Mouse (Mus musculus) forebrain, embryonic 15.5 days (tissue): ENCODE results near the gene Mkrn2os. TPM values are rescaled to one million over a fixed set of nuclear protein-coding genes. Genes with fewer than 3 reads are reported as not detected.

Experiments
- ATAC-seq: fragments of 200-750 bp; cut with Nextera tagmentation; replicated peaks from 2 replicates; pipeline ENCODE4 v1.8.0; 2017; ENCODE audit warnings: mild to moderate bottlenecking, moderate TSS enrichment, moderate library complexity
- H3K27ac ChIP-seq: fragments of 300-500 bp; sonication (generic); replicated peaks from 2 replicates; pipeline ENCODE4 v1.5.1; 2015; ENCODE audit warnings: mild to moderate bottlenecking, inconsistent platforms
- H3K27me3 ChIP-seq: fragments of 300-500 bp; sonication (generic); 2 replicates; pipeline ENCODE4 v1.6.1; 2015; ENCODE audit warnings: inconsistent platforms
- H3K36me3 ChIP-seq: fragments of 300-500 bp; sonication (generic); 2 replicates; pipeline ENCODE4 v1.6.1; 2015; ENCODE audit warnings: mild to moderate bottlenecking, inconsistent platforms
- H3K4me1 ChIP-seq: fragments of 300-500 bp; sonication (generic); 2 replicates; pipeline ENCODE4 v1.6.1; 2015; ENCODE audit warnings: inconsistent platforms
- H3K4me2 ChIP-seq: fragments of 300-500 bp; sonication (generic); replicated peaks from 2 replicates; pipeline ENCODE4 v1.6.1; 2015; ENCODE audit warnings: mild to moderate bottlenecking, inconsistent platforms
- H3K4me3 ChIP-seq: fragments of 300-500 bp; sonication (generic); 2 replicates; pipeline ENCODE4 v1.5.1; 2015; ENCODE audit warnings: mild to moderate bottlenecking, inconsistent platforms
- H3K9ac ChIP-seq: fragments of 300-500 bp; sonication (generic); replicated peaks from 2 replicates; pipeline ENCODE4 v1.6.1; 2015; ENCODE audit warnings: mild to moderate bottlenecking, inconsistent platforms
- H3K9me3 ChIP-seq: fragments of 300-500 bp; sonication (generic); 2 replicates; pipeline ENCODE4 v1.6.1; 2016; ENCODE audit warnings: inconsistent platforms
- WGBS: fragments of 180-500 bp; shearing (Covaris S2); methylation state at CpG from one replicate; pipeline ENCODE4 v1.1.7; 2015; ENCODE audit warnings: mixed read lengths; 5-methylcytosine and 5-hydroxymethylcytosine counted together
- polyA plus RNA-seq: library from polyadenylated mRNA; unstranded; fragments of >200 nt; fragmentation: Nextera tagmentation; extraction: Ambion mirVana; gene quantifications from 2 replicates; pipeline ENCODE4 v1.2.1, GENCODE M21; 2015

Mkrn2os gene
- polyA plus RNA-seq, 1 experiment from 2014 or later = 0.39 TPM

- H3K4me3 ChIP-seq = peak overlapping the region; percentile 35
- no peaks in the 10 kb centered on the region for H3K9me3 ChIP-seq
- peaks cover 4% of the 10 kb centered on the region for H3K4me1 ChIP-seq
- H3K27me3 ChIP-seq = no peaks in the 10 kb centered on the region
- H3K27ac ChIP-seq = no peak overlapping the region
- ATAC-seq = peak; percentile 90
- H3K9ac ChIP-seq = peak overlapping the region; percentile 55
- H3K4me2 ChIP-seq = peak overlapping the region; percentile 68
- WGBS = 18% methylated on average over 26 of the region's 26 CpGs
- H3K36me3 ChIP-seq = no peaks in the 10 kb centered on the region
These were observed 53.5 kb downstream of the Mkrn2os start for GRCm38 (mm10) chr6:115538645-115539429.

GRCm38 (mm10) chr6:115536169-115536568 is 56.2 kb downstream of the Mkrn2os start:
- no peak overlapping the region for H3K27ac ChIP-seq
- WGBS = 52% methylated on average over 4 of the region's 4 CpGs
- no peaks in the 10 kb centered on the region for H3K36me3 ChIP-seq
- no peaks in the 10 kb centered on the region for H3K9me3 ChIP-seq
- no peak overlapping the region for H3K4me2 ChIP-seq
- ATAC-seq = no peak
- H3K4me3 ChIP-seq = no peak overlapping the region
- peaks cover 3% of the 10 kb centered on the region for H3K4me1 ChIP-seq
- H3K9ac ChIP-seq = no peak overlapping the region
- H3K27me3 ChIP-seq = no peaks in the 10 kb centered on the region

- H3K9me3 ChIP-seq = no peaks in the 10 kb centered on the region
- no peak overlapping the region for H3K4me2 ChIP-seq
- peaks cover 3% of the 10 kb centered on the region for H3K4me1 ChIP-seq
- ATAC-seq = no peak
- H3K27me3 ChIP-seq = no peaks in the 10 kb centered on the region
- H3K27ac ChIP-seq = no peak overlapping the region
- no peak overlapping the region for H3K4me3 ChIP-seq
- WGBS = 51% methylated on average over 7 of the region's 7 CpGs
- H3K9ac ChIP-seq = no peak overlapping the region
- no peaks in the 10 kb centered on the region for H3K36me3 ChIP-seq
These were observed 57.8 kb downstream of the Mkrn2os start for GRCm38 (mm10) chr6:115534617-115535016.

Other genes starting within 250 kb of the Mkrn2os start
- 0.20 TPM in 1 of 2 replicates, not detected in the other for gene Pparg, start 231.6 kb downstream of the Mkrn2os start, polyA plus RNA-seq
- gene Tsen2, start 47.9 kb downstream of the Mkrn2os start, polyA plus RNA-seq = 39.8 and 43.4 TPM in 2 replicates
- gene Mkrn2, start 9.3 kb upstream of the Mkrn2os start, polyA plus RNA-seq = 41.8 and 44.7 TPM in 2 replicates
- 155 and 161 TPM in 2 replicates for gene Raf1, start 84.1 kb upstream of the Mkrn2os start, polyA plus RNA-seq
- gene Tmem40, start 169.8 kb upstream of the Mkrn2os start, polyA plus RNA-seq = 0.40 and 0.75 TPM in 2 replicates
- gene Cand2, start 182.0 kb upstream of the Mkrn2os start, polyA plus RNA-seq = 17.1 and 19.5 TPM in 2 replicates
- gene Rpl32, start 216.2 kb upstream of the Mkrn2os start, polyA plus RNA-seq = 1,339 and 1,342 TPM in 2 replicates
- gene Efcab12, start 245.8 kb upstream of the Mkrn2os start, polyA plus RNA-seq = 1.8 and 2.0 TPM in 2 replicates